Mouse (Mus musculus) adrenal gland, postnatal 4 days (tissue): Measurements from ENCODE around the gene Mup19. TPM values are rescaled to one million over a fixed set of nuclear protein-coding genes. Genes with fewer than 3 reads are reported as not detected.
"Not testable (repeated sequence)": the region's sequence is repeated elsewhere in the genome, so short reads cannot be mapped to it uniquely, and the experiment has no call there.

Source experiments
- DNase-seq, 2 experiments: peaks; one replicate each; pipeline ENCODE4 v3.0.0; 2021 to 2022; ENCODE audit warnings: low spot score in 2 of 2, mixed read lengths in 2 of 2
- long read RNA-seq, 2 experiments: library from polyadenylated mRNA; stranded (forward); transcript quantifications; one replicate each; pipeline ENCODE4 v2.0.0; 2021
- total RNA-seq, 2 experiments: library from RNA; stranded (reverse); gene quantifications; 2 replicates each; pipeline ENCODE4 v1.2.3; 2021

Mup19 gene
- total RNA-seq, result not detected
- long read RNA-seq, experiment 1, result 0 reads
- long read RNA-seq, experiment 2, result 0 reads

- DNase-seq, result not testable (repeated sequence)
Measured at GRCm38 (mm10) chr4:61782169-61782568, at the start of gene Mup19. Mup19 (minus strand) TSS chr4:61782269.

DNA sequence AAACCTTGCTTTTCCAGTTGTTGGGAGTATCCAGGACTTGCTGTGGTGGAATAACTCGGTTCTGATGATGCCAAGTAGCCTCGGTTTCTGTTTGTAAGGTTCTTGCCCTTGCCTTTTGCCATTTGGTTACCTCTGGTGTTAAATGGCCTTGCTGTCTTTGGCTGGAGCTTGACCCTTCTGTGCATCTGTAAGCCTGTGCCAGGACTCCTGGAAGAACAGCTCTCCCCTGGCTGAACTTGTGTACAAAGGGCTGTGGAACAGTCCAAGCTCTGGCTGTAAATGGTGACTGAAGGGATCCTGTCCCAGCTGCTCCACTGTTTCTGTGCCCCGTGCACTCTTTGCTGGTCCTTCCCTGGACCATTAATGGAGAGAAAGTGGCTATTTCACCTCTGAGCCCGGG, 47.1 kb upstream of the Mup19 start:
- DNase-seq, result no peak

DNA sequence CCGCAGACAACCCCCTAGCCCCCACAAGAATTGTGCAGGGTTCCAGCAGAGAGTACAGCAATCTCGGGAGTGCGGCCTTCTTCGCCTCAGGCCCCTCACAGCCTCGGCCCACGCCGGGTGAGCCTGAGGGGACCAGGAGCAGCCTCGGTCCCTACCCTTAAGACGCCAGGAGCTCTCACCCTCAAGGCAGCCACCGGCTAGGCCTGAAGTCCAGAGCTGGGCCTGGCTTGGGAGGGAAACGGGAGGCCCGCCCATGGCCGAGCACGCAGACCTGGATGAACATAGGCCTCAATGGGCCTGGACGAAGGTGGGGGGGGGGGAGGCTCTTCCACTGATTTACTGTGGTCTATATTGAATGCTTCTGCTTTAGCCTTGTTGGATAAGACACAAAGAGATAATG, 41.1 kb upstream of the Mup19 start:
- no peak for DNase-seq

DNA sequence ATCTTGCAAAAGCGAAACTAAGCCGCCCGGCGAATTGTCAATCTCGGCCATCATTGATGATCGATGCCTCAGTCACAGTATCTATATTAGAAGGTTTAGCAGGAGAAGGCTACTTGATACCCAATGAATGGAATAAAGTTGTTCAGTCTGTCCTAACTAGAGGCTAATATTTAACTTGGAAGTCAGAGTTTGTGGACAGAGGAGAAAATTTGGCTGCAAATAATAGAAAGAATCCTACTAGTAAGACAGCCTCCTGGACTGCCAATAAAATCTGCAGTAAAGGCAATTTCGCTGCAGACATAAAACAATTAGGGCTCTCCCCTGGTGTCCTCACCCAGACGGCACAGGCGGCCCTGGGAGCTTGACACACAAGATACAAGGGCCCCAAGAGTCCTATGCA, 40.5 kb upstream of the Mup19 start:
- not testable (repeated sequence) for DNase-seq

DNA sequence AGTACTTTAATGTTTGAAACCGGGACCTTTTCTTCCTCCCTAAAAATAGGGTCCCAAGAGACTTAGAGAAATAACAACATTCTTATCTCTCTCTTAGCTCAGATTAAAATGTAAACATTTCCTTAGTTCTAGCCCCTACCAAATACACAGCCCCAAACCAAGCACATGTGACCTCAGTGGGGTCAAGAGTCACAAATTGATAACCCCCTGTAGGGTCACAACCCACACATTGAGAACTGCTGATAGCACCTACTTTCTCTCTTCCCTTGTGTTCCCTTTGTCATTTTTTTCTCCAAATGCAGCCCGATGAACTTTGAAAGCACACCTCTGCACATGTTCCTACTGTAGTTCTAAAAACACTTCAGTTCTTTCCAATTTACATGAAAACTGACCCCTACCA, 33.5 kb upstream of the Mup19 start:
- no peak for DNase-seq

DNA sequence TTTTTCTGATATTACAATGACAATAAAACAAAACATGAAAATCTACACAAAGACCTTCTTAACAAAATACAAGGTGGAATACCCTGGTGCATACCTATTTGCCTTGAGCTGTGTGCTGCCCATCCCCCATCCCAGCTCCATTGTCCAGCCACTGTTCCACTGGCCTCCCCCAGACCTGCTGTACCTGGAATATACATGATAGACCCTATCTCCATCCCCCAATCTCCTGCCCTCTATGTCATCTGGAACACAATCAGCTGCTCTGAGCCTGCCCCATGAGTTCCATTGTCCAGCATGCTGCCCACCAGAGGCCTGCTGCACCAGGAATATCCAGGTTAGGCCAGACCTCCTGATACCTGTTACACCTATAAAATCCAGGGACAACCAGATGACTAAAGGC, 31.4 kb upstream of the Mup19 start:
- no peak for DNase-seq

DNA sequence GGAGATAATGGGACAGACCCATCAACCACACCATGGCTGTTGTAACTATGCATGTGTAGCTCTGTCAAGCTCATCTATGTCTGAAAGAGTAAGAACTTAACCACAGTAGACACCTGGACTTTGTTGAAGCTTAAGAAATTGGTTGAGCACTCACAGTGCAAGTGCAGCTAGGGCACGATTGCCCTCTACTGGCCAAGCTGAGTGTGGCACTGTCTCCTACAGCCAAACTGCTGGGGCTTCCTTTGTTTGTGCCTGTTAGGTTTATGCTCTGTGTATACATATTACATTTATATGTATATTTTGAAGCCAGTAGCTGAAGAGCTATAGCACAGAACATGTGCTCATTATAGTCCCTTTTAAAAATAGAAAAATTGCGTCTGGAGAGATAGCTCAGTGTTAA, 29.1 kb upstream of the Mup19 start:
- DNase-seq, result not testable (repeated sequence)

GRCm38 (mm10) chr4:61808926-61809325, 26.9 kb upstream of the Mup19 start:
- not testable (repeated sequence) for DNase-seq

DNA sequence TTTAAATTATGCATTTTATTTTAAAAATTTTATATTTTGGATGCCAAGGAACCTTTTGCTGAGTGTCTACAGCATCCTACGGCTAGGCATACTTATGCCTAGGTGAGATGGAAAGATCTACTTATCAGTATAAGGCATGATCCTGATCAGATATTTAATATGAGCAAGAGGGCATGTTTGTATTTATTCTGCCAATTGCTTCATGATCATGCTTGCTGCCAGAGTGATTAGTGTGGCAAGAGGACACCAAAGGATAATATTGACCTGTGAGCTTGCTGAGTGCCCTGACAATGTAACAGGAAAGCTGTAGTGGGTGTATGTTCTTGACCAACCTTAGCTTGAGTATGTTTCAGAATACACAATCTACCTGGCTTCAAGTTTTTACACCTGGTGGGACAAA, 7.6 kb upstream of the Mup19 start:
- DNase-seq, result not testable (repeated sequence)

DNA sequence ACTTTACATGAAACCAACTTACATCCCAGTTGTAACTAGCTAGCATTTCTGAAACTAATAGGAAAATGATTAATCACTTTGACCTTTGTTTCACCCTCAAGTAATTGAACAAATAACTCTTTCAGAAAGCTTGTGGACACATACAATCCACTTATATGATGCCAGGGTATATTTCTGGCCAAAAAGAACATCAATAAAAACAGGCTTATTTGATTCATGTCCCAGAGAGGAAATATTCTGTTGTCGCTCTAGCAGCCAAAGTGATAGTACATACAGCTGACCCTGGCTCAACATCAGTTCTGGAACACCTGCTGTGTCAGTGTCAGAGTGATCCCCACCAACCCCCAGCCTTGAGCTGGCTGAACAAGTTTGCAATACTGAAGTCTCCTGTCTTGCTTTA, 2.2 kb upstream of the Mup19 start:
- not testable (repeated sequence) for DNase-seq

Other genes with a start within 250 kb of the Mup19 start
- gene Mup17, start 186.4 kb downstream of the Mup19 start, total RNA-seq, result not detected
- gene Mup18, start 108.1 kb downstream of the Mup19 start, total RNA-seq, result not detected
- not detected for gene Mup5, start 53.0 kb upstream of the Mup19 start, total RNA-seq